Mouse (Mus musculus) frontal cortex, postnatal 14 days (tissue): ENCODE measurements around the gene Phactr4.
A peak's percentile ranks its signal among the peaks of the same experiment; 100 is the strongest.

Source experiments
- DNase-seq, 2 experiments: peaks; one replicate each; pipeline ENCODE4 v3.0.0; 2022; ENCODE audit warnings: low spot score in 2 of 2

Phactr4 gene

DNA sequence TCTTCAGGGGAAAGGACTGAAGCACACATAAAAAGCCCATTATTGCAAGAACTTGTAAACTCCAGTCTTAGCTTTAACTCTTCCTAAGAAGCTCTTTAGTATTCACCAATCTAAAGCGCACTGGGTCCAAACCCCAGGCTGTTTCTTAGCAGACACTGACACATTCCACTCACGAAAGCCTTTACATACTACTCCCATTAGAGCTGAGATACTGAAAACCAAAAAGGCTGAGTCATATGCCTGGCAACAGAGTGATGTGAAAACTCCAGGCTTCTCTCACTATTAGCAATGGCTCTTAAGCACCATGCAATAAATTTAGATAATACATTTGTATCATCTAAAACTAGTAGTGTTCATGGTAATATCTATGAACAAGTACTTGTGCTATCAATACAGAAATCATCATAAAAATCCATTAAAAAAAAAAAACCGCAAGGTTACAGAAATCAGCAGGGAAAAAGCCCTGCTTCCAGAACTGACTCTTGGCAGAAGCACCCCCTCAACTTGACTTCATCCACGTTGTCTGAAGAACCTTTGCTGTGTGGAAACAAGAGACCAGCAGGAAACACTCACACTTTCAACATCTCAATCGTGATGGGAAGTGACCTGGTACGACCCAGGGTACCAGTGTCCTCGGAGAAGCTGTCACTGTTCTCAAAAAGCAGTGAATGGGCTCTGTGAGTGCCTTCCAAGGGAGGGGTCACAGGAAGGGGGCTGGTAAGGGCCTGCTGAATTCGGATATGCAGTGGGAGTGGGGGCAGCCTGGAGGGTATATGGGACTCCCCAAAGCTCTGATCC, 52.1 kb downstream of the Phactr4 start:
- no peak for DNase-seq

DNA sequence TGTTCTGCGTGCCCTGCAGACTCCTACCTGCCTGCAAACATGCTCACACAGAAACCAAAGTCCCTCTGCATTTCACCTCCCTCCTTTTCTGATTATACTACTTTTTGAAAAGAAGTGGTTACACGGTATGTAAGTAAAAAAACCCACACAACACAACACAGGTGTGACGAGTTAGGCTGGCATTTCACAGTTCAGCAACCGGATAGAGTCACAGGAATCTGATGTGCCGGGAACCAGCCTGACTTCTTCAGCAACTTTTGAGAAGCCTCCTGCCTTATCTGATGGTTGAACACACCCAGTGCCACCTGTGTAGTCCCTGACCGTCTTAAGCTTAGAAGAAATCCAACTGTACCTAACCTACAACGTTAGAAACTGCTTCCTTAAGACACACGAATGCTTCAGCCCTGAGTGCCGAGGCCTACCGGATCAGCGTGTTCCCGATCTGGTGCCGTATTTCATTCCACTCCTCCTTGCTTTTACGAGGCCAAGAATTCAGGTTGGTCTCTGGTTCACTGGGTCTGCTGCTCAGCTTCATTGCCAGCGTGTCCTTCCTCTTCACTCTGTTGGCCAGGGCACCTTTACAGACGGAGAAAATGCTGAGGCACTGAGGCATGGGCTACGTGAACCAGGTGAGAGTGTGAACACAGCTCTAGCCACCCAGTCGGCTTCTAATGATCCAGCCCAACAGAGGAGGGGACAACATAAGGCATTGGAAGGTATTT, 54.6 kb downstream of the Phactr4 start:
- no peak for DNase-seq

DNA sequence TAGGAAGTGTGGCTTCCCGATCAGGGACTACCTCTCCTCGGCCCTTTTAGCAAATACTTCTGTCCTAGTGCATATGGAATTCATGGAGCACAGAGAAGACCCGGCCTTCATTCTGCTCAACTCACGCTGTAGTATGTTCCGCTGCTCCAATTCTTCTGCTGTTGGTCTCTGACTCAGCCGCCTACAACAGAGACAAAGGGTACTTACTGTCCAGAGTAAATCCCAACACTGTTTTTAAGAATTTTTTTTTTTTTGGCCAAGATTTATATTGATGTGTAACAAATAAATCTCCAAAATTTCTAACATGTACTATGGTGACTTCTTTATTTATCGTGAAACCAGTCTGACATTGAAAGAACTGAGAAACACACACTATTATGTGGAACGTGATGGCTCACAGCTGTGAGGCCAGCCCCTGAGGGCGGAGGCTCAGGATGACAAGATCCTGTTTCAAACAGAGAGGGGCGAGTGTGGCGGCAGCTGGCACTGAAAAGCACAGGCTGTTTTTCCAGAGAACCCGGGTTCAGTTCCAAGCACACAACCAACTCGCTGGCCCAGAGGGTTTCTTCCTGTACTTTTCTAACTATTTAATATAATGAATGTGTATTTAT, 56.7 kb downstream of the Phactr4 start:
- DNase-seq, result no peak

DNA sequence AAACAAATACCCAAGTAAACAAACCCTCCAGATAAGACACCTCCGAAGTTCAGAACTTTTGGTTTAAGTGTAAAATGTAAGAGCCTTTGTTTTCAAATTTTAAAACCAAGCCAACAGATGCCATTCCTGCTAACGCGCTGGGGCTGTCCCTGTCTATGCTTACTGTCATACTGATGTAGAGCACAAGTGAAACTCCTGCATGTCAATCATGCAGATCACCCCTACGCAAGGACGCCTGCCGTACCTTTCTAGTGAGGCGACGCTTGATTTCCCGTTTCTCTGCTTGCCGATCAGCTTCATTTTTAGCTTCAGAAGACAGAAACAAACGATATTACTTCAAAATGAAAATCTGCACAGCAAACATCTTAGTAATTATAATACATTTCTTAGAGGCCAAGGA, 58.8 kb downstream of the Phactr4 start:
- DNase-seq, result no peak

DNA sequence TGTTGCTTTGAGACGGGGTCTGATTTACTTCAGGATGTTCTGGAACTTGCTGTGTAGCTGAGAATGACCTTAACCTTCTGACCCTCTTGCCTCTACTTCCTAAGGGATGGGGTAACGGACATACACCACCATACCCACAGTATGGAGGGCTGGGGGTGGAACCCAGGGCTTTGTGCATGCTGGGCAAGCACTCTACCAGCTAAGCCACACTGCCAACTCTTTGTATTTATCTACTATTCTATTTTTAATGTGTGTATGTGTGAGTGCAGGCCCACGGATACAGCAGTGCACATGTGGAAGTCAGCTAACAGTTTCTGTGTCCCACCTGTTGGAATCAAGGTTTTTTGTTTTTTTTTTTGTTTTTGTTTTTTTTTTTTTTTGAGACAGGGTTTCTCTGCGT, 62.8 kb downstream of the Phactr4 start:
- no peak for DNase-seq

DNA sequence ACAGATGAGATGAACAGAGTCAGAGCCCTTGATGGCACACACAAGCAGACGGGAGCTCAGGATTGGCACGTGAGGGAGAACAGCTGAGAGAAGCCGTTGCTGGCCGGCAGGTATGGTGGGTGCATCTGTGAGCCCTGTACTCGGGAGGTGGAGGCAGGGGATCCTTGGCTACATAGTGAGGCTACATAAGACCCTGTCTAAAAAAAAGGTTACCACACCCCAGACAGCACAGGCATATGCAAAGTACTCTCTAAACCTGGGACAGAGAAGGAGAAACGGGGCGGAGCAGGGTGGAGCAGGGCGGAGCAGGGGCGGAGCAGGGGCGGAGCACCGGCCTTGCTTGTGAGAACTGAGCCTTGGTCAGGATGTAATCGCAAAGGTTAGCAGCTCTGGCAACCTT, 66.1 kb downstream of the Phactr4 start:
- DNase-seq, result no peak

DNA sequence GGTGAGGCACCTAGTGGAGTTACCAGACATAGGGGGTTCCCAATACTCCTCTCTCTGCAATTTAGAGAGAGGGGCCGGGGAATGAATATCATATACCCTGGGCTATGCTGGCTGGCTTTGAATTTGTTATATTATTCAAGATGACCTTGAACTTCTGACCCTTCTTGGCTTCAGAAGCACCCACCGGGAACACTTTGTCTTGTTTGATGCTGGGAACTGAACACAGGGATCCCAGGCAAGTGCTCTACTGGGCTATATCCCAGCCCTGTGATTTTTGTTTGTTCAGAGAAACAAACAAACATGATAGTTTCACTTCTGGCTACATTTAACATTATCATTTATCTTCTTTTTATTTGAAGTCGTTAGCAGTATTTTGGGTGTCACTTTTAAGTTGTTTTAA, 66.9 kb downstream of the Phactr4 start:
- DNase-seq, result no peak

DNA sequence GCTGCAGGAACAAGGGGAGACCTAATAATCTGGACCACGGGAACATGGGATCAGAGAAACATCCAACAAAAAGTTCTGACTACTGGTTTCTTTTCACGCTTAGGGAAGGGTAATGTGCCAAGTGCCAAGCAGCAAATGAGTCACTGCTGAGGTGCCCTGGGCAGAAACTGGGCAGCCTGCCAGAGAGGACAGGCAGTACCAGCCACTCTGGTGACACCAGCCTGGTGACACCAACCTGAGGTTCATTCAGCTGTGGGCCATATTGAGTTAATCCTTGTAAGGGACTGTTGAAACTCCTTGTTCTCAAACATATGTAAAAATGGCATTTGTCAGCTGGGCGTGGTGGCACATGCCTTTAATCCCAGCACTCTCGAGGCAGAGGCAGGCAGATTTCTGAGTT, 67.7 kb downstream of the Phactr4 start:
- DNase-seq, result no peak

DNA sequence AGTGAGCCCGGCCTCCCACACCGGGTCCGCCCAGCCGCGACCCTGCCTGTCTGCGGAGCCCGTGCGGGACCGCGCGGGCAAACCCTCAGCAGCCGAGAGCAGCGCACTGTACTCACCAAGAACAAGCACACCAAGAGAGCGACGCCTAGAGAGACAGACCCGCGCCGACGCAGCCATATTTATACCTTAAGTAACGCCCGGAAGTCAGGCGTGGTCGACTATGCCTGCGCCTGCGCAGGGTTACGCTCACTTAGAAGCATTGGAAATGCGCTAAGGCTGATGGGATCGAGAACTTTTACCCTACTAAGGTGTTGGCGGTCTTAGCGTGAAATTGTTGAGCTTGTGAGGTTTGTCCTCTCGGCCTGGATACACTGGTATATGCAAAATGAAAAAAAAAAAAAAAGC, 68.8 kb downstream of the Phactr4 start, which contains the start of gene Rcc1:
Gene Rcc1, minus strand, starts transcription at position 125 of the 405 bp plus-strand sequence.
- DNase-seq, result peak; percentile 78 to 85

DNA sequence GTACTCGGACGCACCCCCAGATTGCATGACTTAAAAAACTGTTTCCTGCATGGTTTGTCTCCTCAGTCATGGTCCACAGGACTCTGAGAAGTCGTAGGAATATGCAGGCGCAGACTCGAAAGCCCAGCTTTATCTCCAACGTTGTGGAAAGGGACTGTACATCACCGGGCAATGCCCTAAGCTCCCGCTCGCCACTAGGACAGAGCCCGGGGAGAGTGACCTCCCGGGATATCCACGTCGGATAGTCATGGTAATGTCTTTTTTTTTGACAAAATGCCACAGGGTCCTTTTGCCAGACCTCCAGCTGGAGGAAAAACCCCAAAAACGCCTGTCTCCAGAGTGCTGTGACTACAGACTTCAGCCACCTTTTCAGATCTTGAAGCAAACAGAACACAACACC, 69.5 kb downstream of the Phactr4 start:
- no peak for DNase-seq

DNA sequence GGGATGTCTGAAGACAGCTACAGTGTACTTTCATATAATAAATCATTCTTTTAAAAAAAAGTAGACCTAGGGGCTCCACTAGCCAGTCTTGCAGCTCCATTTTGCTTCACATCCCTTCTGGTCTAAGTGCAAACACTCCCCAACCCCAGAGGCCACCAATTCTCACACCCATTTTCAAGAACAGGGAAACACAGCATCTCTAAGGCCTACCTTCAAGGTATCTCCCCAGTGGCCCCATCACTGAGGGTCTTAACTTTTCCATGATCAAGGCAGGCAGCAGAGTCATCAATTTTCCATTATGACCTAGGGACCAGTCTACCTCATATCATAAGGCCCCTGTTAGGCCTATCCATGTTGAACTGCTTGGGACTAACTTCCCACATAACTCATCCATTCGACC, 70.9 kb downstream of the Phactr4 start:
- no peak for DNase-seq

DNA sequence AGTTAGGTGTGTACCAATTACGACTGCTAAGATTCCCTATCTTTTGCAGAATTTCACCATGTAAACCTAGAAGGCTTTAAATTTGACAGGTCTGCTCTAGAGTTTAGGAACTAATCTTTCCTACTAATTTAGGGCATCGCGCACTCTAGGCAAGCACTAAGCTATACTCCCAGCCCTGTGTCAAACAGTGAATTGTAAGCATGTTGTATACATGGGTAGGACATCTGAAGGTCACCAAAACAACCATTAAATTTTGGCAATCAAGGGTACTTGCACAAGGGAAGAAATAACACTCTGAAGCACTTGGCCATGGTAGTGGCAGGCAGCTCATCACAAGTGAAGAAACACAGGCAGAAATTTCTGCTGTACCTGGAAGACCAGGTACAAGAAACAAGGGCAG, 71.4 kb downstream of the Phactr4 start:
- DNase-seq, result no peak

DNA sequence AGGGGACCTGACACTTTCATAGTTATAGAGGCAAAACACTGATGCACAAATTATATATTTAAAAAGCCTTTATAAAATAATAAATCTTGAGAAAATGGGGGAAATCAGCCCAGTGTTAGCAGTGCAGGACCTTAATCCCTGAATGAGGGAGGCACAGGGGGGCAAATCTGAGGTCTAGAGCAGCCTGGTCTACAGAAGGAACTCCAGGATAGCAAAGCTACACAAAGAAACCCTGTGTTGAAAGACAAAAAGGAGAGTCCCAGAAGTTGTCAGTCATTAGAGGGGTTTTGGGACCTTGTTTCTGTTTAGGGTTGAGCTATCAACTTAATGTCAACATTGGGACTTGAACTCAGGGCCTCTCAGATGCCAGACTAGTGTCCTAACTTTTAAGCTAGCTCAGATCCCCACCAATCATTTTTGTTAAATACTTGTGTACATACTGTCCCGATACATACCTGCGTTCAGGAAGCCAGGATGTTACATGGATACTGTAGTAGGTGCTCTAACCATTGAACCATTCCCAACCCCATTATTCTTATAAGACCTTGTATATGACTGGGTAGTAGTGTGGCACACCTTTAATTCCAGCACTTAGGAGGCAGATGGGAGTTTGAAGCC, 72.1 kb downstream of the Phactr4 start:
- no peak for DNase-seq

DNA sequence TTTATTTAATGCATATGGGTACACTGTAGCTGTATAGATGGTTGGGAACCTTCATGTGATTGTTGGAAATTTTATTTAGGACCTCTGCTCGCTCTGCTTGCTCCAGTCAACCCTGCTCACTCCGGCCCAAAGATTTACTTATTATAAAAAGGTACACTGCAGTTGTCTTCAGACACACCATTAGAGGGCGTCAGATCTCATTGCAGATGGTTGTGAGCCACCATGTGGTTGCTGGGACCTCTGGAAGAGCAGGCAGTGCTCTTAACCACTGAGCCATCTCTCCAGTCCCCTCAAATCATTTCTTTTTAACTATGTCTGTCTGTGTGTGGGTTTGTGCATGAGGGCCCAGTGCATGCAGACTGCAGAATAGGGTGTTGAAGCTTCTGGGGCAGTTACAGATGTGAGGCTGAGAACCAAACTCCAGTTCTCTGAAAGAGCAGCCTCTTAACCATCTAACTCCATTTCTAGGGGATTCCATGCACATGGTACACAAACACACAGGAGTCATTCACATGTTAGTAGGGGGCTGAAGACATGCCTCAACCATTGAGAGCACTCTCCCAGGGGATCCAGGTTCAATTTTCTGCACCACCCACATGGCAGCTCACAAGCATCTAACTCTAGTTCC, 72.7 kb downstream of the Phactr4 start:
- DNase-seq, result no peak

DNA sequence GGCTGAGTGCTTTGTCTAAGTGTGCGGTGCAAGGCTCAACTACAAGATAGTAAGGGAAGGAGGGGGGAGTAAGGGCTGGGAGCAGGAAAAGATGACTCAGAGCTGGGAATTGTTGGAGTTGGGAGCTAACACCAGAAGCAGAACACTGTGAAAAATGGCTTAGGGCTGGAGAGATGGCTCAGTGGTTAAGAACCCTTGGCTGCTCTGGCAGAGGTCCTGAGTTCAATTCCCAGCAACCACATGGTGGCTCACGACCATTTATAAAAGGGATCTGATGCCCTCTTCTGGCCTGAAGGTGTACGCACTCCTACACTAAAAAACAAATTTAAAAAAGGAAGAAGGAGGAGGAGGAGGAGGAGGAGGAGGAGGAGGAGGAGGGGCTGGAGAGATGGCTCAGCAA, 75.6 kb downstream of the Phactr4 start:
- no peak for DNase-seq

DNA sequence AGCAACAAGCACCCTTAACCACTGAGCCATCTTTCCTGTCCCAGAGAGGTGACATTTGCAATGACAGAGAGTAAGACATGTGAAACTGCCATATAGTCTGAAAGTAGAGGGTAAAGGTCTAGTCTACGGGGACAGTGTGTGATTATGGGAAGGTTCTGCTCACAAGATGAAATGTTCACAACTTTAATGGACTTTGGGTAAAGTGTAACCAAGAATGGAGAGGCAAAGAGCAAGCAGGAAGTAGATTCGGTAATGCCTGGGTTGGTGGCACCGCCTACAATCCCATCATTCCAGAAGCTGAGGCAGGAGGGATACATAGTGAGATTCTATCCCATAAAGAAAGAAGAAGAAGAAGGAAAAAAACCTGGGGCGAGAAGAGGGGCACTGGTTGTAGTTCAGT, 76.0 kb downstream of the Phactr4 start:
- DNase-seq, result no peak

DNA sequence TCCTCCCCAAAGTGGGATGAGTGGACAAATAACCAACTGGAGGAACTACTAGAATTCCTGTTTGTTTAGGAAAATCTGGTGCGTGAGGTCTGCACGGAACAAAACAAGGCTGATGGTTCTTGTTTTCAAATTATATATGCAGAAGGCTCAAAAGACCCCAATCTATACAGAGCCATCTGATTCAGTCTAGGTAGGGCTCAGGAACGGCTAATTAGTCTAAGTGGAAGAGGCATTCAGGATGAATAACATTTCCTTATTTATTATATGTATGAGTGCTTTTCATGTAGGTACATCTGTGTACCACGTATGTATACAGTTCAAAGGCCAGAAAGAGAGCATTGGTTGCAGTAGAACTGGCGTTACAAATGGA, 76.5 kb downstream of the Phactr4 start:
- no peak for DNase-seq

DNA sequence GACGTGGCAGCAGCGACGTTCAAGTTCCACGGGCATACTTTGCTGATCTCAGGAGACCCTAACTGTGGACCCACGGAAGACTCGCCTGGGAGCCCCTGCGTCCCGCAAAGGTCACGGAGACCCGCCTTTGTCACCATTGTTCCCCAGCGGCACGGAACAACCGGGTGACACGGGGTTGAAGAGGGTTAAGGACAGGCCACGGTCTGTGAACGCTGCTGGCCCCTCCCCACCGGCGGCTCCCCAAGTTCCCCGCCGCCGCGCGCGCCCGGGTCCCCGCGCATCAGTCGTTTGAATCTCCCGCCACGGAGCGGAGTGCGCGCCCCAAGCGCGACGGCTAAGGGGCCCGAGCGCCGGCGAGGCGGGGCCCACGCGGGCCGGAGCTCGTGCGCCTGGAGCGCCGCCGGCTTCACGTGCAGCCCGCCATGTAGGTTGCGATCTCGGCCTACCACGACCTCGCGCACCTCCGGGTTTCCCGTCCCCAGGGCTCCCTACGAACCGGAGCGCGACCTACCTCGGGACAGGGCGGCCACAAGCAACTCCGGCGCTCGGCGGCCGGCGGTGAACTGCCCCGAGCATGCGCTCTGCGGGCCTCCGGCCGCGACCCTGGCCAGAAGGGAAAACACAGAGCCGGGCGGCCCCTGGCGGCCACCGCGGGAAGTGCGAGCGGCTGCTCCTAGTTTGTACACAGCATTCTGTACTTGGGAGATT, 77.0 kb downstream of the Phactr4 start:
- DNase-seq, result peak; percentile 81 to 92

DNA sequence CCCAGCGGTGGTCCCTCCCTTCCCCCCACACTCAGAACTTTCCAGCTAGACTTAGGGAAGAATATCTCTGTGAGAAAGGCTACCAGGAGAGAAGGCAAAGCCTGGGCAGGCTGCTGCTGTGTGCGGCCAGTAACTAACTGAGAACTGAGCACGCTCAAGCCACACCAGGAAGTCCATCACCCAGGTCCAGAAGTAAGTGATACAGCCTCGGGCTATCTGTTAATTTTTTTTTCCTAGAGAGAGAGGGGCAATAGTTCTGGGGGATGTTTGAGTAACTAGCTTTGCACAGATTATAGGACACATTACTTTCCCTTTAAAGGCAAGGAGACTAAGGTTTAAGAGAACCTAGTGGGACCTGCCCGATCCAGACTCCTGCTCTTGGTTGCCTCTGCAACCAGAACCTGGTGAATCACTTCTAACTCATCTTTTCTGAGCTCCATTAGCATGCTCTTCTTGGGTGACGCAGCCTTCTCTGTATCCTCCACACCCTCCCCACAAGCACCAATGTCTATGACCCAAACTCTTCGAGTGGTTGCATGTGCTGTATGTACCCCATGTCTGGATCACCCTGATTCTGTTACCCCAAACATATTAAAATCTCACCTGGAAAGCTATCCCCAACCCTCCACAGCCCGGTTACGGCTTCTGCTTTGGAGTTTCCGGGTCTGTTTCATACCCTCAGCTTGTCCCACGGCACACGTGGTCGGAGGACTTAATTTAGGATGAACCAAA, 77.7 kb downstream of the Phactr4 start:
- DNase-seq, result no peak

DNA sequence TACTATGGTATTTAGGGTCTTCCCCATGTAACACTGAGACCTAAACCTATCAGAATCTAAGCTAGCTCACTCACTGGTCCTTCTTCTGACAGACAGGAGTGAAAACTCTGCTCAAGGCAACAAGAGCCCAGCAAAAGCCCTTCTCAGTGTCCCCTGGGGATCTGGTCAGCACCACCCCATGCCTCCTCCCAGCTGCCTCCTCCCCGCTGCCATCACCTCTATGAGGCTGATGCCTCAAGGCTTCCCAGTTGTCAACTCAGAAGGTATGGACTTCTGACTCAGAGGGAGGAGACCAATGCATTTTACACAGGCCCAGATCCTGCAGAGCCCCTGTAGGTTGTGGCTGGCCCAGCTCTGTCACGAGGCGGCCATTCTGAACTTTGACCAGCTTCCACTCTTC, 80.8 kb downstream of the Phactr4 start:
- no peak for DNase-seq

DNA sequence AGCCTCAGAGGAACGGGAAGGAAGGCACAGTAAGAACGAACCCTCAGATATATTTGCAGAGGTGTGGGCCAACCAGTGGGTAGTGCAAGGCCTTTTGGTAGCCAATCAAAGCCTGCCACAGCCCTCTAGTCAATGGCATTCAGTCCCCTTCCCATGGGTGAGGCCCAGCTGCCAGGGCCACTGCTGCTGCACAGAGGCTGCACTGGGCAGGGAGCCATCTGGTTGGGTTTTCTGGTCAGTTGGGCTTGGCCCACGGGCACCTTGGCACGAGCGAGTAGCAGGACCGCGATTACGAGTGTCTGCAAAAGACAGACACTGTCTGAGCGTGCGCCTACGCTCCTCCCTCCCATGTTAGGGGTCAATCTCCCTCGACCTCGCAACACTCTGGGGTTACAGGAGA, 83.3 kb downstream of the Phactr4 start:
- DNase-seq, result no peak
